7 mouse cellular contexts compared by ENCODE assay signal in the genomic region with DNA sequence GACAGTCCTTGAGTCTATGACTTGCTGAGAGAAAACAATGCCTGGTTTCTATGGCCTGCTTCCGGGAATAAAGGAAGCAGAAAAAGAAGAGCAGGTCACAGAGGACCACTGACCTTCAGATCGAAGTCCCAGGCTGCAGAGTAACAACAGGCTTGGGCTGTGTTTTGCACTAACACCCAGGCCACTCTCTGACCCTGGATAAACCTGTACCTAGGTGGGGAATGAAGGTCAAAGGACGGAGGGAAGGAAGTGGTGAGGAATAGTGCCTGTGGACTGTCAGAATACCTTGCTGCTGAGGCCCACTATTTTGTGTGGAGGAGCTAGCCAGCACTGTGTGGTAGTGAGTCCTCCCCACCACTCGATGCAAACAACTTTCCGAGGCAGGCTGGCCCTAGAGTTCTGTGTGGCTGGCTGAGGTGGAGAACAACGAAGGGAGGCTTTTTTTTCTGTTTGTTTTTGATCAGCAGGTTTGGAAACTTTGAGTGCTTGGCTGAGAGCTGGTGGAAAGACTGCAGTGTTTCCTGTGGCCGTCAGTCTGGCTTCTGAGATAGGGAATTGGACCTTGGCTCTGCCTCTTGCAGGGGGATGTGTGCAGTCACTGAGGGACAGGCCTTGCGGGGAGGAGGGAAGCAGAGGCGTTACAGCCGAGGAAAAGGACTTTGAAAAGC.
DNase-seq lines count a peak whose midpoint lies in the region; ATAC-seq and TF ChIP-seq lines count a peak whose summit lies in the region.

No protein-coding gene starts in this region.

- no peak overlapping the region for H3K4me2 ChIP-seq in heart, embryonic 11.5 days

- TF ChIP-seq POLR2A in spleen, adult 2 months (IDR thresholded peaks at IDR 0.05; ENCODE audit: low read depth, low read length), result no peak

- no peaks in the 10 kb centered on the region for H3K27me3 ChIP-seq in spleen, adult 2 months (ENCODE audit: control insufficient read depth, insufficient read depth, low read length)
- no peaks in the 10 kb centered on the region for H3K27me3 ChIP-seq in heart, embryonic 11.5 days (ENCODE audit: control insufficient read depth, insufficient read depth, low read length)

- intact Hi-C loops in left cerebral cortex, postnatal 4 days (cut with DNase I), result no loop called here

- TF ChIP-seq CTCF in spleen, adult 2 months (IDR thresholded peaks at IDR 0.05; ENCODE audit: extremely low read depth, insufficient read depth, insufficient read length, insufficient replicate concordance), result no peak

- 0 out of 2 replicates have a peak overlapping the region, but pooled peaks have one; percentile 13 for H3K27ac ChIP-seq in spleen, adult 2 months (ENCODE audit: insufficient read depth, low read length)
- peak overlapping the region; percentile 91 for H3K27ac ChIP-seq in heart, embryonic 11.5 days (ENCODE audit: low read depth, low read length)

- 0 out of 2 replicates have a peak overlapping the region, but pooled peaks have one; percentile 5 for H3K9ac ChIP-seq in heart, embryonic 11.5 days (ENCODE audit: low read depth, low read length)

- no peak overlapping the region for H3K4me3 ChIP-seq in spleen, adult 2 months (ENCODE audit: extremely low read depth, insufficient read depth, insufficient read length)
- no peak overlapping the region for H3K4me3 ChIP-seq in heart, embryonic 11.5 days (ENCODE audit: low read depth, low read length)

- no peaks in the 10 kb centered on the region; the same call in 1 of the 2 replicates for H3K4me1 ChIP-seq in spleen, adult 2 months (ENCODE audit: control insufficient read depth, insufficient read depth, insufficient read length)
- H3K4me1 ChIP-seq in heart, embryonic 11.5 days (ENCODE audit: control insufficient read depth, insufficient read depth, low read length), result peaks cover 10% of the 10 kb centered on the region; the same call in 1 of the 2 replicates

- peak; percentile 78 for ATAC-seq in heart, embryonic 11.5 days (replicated peaks; ENCODE audit: insufficient number of reproducible peaks, low FRiP score, low TSS enrichment)

- no peak for DNase-seq in spleen, adult 2 months (ENCODE audit: low read depth in 1 of 2, low spot score in 2 of 2)
- no peak for DNase-seq in spleen, adult 18-20 months
- DNase-seq in liver, result peak; percentile 31
- DNase-seq in yolk sac, embryonic 10.5 days (ENCODE audit: low spot score), result peak; percentile 84
- no peak for DNase-seq in right cerebral cortex, postnatal 36 days (ENCODE audit: low spot score in 2 of 2)
- no peak for DNase-seq in left cerebral cortex, postnatal 4 days

- H3K36me3 ChIP-seq in spleen, adult 2 months (ENCODE audit: control insufficient read depth, insufficient read depth, low read length), result no peaks in the 10 kb centered on the region
- no peaks in the 10 kb centered on the region for H3K36me3 ChIP-seq in heart, embryonic 11.5 days (ENCODE audit: control insufficient read depth, insufficient read depth, low read length)

- 59% methylated on average over 10 of the region's 10 CpGs for WGBS in spleen, adult 2 months
- 18% methylated on average over 10 of the region's 10 CpGs for WGBS in heart, embryonic 11.5 days (ENCODE audit: insufficient replicate concordance)

- no peaks in the 10 kb centered on the region for H3K9me3 ChIP-seq in heart, embryonic 11.5 days (replicated peaks; ENCODE audit: control insufficient read depth, low read length)

Comparison
In these comparisons a context has a peak if more than half of its experiments do, and no peak if none do; other contexts are left out.
1. DNase-seq: peak in liver (single experiment) and yolk sac, embryonic 10.5 days (single experiment); none in spleen, adult 2 months (0 of 2), spleen, adult 18-20 months (0 of 2), right cerebral cortex, postnatal 36 days (0 of 2) and left cerebral cortex, postnatal 4 days (single experiment).